Mouse (Mus musculus) gastrocnemius, adult 8-10 months (tissue): ENCODE measurements at regions not wholly inside any gene's neighbourhood (a gene's known extent, or its start where the extent isn't known, plus 50 kb on each side); places are given as distances from the start of the nearest gene placed in this dataset.
"Not testable (repeated sequence)": the region's sequence is repeated elsewhere in the genome, so short reads cannot be mapped to it uniquely, and the experiment has no call there.

Source experiments
- DNase-seq, 2 experiments: peaks; one replicate each; pipeline ENCODE4 v3.0.0; 2022; ENCODE audit warnings: low spot score in 2 of 2

- DNase-seq = no peak
Measured at GRCm38 (mm10) chr8:26596665-26597362, 380.3 kb upstream of the Zfp703 start.

GRCm38 (mm10) chr8:26598520-26598919 lies 378.6 kb upstream of the Zfp703 start:
- no peak for DNase-seq

GRCm38 (mm10) chr8:26600127-26600526 lies 377.0 kb upstream of the Zfp703 start:
- no peak for DNase-seq

- no peak for DNase-seq
Measured at GRCm38 (mm10) chr8:26608001-26608400, 369.1 kb upstream of the Zfp703 start.

GRCm38 (mm10) chr8:26608588-26608987 lies 368.5 kb upstream of the Zfp703 start:
- DNase-seq = no peak

- DNase-seq = no peak
Measured at GRCm38 (mm10) chr8:26612153-26612552, 365.0 kb upstream of the Zfp703 start.

GRCm38 (mm10) chr8:26622311-26623052 lies 354.6 kb upstream of the Zfp703 start:
- no peak for DNase-seq

- DNase-seq = no peak
Measured at GRCm38 (mm10) chr8:26626186-26626585, 350.9 kb upstream of the Zfp703 start.

GRCm38 (mm10) chr8:26626651-26627077 lies 350.5 kb upstream of the Zfp703 start:
- peak; percentile 5 to 33 for DNase-seq

GRCm38 (mm10) chr8:26627191-26627891 lies 349.8 kb upstream of the Zfp703 start:
- DNase-seq = peak in 1 of 2 experiments; percentile 6

- DNase-seq = no peak
Measured at GRCm38 (mm10) chr8:26630544-26630943, 346.6 kb upstream of the Zfp703 start.

- no peak for DNase-seq
Measured at GRCm38 (mm10) chr8:26635701-26636100, 341.4 kb upstream of the Zfp703 start.

- not testable (repeated sequence) for DNase-seq
Measured at GRCm38 (mm10) chr8:26645375-26645774, 331.8 kb upstream of the Zfp703 start.

GRCm38 (mm10) chr8:26650287-26650686 lies 326.8 kb upstream of the Zfp703 start:
- DNase-seq = no peak

- DNase-seq = no peak
Measured at GRCm38 (mm10) chr8:26655897-26656296, 321.2 kb upstream of the Zfp703 start.

- DNase-seq = no peak
Measured at GRCm38 (mm10) chr8:26656310-26657075, 320.6 kb upstream of the Zfp703 start.

- DNase-seq = no peak
Measured at GRCm38 (mm10) chr8:26659381-26659780, 317.7 kb upstream of the Zfp703 start.

GRCm38 (mm10) chr8:26669541-26669940 lies 307.6 kb upstream of the Zfp703 start:
- no peak for DNase-seq

GRCm38 (mm10) chr8:26672486-26673395 lies 304.4 kb upstream of the Zfp703 start:
- no peak for DNase-seq

GRCm38 (mm10) chr8:26677584-26678138 lies 299.5 kb upstream of the Zfp703 start:
- no peak for DNase-seq
